Mouse (Mus musculus) spleen, postnatal 36 days (tissue): ENCODE results near the gene Papola.

Source experiments
- DNase-seq, 2 experiments: peaks; one replicate each; pipeline ENCODE4 v3.0.0; 2022; ENCODE audit warnings: low spot score in 2 of 2, mixed read lengths in 1 of 2

Papola gene

DNA sequence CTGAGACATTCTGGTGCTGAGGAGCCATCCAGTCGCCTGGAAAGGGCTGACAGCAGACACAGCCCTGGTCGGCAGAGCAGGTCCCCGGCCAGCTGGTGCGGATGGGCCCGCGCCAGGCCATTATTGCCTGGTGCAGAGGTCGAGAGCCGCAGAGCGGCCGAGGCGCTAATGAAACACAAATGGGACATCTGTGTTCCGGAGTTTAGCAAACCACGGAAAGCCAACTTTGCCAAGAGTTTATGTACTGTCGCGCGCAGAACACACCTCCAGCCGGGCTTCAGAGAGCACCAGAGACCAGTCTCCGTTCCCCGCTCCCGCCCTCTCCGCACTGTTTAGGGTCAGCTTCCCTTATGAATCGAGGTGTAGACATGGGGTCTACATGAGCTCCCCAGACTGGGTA, 78.1 kb downstream of the Papola start:
- no peak for DNase-seq

DNA sequence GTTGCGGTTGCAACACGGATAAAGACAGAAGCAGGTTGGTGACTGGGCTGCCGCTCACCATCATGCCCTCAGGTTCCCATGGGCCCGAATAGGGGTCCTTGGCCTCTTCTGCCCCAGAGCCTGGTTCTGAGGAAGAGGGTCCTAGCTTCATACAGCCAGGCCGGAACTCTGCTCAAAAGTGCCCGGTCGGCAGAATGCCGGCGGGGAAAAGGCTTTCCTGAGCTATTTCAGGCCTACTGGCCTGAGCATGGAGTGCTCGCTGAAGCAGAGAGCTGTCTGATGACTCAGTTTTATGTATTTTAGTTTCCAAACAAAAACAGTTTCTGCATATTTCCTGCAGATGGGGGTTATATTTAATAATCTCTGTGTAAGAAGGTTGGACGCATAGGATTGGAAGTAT, 78.9 kb downstream of the Papola start:
- no peak for DNase-seq

DNA sequence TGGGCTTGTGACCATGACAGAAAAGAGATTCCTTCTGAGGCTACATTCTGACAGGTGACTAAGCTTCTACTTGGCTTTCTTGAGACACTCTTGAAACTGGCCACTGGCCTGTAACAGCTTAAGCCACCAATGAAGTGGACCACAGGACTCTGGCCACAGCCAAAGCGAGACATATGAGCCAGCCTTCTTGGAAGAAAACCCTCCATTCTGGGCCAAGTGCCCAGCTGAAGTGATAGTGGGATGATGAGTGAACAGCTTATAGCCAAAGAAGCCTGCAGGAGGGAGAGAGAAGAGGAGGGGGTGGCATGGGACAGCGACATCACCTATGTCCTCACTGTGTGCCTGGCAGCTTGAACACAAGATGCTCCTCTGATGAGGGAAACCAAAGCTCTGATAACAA, 83.2 kb downstream of the Papola start:
- no peak for DNase-seq

DNA sequence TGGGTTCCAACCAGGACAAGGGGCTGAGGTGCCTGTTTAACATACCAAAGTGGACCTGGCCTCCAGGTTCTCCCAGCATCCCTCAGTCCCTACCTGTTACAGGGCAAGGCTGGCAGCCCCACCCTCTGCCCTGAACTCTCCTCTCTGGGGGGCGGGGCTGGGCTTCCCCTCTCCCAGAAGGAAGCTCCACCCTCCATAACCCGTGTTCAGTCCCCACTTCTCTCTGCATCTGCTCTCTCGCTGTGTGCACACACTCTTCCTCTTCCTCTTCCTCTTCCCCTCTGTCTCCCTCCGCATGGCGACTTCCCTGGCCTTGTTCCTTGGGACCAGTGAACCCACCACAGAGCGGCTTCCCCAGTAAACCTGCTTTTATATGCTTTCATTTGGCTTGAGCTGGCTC, 84.7 kb downstream of the Papola start:
- DNase-seq, result no peak

DNA sequence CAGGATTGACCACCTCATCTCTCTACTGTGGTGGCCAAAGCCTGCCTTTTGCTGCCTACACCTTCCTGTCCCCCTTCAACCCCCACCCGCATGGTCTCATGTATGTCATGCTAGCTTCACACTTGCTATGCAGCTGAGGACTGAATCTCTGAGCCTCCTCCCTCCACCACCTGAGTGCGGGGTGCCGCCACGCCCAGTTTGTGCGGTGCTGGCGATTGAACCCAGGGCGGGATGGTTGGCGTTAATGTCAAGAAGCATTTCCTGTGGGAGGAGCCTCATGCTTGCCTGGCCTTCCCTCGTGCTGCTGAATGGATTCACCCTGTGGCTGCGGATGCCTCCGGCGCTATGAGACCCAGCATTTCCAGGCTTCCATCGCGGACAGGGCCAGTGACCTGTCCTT, 85.2 kb downstream of the Papola start:
- no peak for DNase-seq

DNA sequence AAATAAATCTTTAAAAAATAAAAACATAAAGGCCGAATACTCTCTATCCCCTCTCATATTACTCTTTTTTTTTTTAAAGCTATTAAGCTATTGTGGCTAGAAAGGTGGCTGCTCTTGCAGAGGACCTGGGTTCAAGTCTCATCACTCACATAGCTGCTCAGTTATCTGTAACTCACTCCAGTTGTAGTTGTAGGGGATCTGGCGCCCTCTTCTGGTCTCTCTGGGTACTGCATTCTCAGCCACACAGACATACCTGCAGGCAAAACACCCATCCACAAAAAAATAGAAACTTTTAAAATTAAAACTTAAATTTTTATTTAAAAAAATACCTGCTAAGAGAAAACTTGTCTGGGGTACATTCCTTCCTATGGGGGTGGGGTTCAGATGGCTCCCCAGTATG, 88.8 kb downstream of the Papola start:
- DNase-seq, result no peak

DNA sequence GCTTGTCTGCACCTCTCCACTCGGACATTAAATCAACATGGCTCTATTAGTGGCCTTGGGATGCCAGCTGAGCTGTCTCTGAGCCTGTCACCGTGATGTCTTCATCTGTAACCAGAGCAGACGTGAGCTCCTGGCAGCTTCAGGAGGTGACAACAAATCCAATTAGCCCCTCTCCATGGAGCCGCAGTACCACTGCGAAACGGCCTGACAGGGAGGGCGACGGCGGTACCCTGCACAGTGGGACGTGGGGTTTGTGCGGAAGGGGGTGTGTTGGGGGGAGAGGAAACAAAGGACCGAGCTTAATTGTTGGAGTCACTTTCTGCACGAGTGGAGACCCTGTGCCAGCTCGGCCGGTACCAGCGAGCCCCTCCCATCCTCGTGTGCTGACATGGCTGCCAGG, 90.6 kb downstream of the Papola start:
- DNase-seq, result no peak

DNA sequence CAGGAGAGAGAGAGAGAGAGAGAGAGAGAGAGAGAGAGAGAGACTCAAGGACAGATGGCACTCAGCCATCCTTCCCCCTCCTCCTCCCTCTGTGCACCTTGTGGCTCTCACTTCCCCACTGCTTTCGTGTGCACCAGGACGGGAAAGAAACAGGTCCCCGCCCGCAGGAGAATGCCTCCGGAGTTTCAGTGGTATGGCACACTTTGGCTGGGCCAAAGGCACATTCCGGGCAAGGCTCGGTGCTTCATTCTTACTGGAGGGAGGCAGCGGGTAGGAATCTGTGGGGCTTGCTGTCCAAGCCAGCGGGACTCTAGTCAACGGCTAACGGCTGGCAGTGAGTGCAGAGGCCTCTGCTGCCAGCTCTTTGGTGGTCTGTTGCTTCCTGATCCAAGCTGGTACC, 92.0 kb downstream of the Papola start:
- DNase-seq, result no peak

DNA sequence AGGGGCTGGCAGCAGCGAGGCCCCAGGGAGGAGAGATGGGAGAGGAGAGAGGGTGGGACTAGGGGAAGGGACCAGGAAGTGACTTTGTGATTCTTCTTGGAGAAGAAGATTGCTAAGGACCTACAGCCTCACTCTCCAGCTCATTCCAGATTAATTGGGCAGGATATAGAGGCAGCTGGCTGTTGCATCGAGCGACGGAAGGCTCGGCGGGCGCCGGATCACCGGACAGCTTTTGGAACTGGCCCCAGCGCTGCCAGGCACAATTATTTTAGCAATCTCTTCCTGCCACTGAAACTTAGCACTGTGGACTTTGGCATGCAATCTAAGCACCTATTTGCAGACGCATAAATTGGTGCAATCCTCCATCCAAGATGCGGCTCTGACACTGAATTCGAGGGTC, 92.4 kb downstream of the Papola start:
- DNase-seq, result no peak

DNA sequence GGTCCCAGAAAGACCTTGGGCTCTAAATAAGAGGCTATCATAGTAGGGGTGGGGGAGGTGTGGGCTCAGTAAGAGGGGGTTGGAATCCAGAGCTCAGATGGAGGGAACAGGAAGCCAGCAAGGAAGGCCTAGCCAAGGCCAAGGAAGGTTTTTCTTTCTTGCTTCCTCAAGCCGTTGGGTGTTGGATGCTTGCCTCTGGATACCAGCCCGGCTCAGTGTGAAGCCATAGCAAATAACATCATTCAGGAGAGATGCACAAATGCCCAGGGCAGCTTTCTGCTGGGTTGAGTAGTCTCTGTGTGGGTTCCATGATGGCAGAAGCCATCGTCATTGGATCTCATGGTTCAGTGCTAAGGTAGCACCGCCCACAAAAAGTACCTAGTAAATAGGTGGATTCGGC, 94.3 kb downstream of the Papola start:
- no peak for DNase-seq

DNA sequence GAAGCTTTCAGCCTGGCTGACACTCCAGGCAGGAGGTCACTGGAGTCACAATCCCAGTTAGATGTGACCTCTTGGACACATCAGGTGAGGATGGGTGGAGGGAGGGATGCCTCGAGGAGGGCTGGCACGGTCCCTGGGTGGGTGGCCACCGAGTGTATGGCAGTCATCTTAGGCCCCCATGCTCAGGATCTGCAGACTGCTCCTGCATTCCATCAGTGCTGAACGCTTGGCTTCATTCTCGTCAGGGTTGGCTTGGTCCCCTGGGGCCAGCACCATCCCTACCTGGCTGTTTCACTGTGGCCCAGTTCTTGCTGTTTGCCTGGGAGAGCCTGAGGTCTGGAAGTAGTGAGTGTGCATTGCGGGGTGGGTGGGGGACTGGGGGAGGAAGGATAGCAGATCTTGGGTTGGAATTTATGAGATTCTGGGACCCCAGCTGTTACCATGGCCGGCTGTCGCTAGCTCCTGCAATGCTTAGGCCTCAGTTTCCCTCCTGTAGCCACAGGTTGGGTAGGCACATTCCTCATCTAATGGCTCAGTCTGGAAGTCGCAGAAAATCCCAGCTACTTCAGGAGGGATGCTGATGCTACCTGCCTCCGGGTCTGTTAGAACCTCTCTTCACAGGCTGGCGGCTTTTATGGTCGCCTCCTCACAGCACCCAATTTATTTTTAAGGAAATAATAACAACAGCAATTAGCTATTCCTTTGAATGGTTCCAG, 99.5 kb downstream of the Papola start:
- DNase-seq, result no peak

DNA sequence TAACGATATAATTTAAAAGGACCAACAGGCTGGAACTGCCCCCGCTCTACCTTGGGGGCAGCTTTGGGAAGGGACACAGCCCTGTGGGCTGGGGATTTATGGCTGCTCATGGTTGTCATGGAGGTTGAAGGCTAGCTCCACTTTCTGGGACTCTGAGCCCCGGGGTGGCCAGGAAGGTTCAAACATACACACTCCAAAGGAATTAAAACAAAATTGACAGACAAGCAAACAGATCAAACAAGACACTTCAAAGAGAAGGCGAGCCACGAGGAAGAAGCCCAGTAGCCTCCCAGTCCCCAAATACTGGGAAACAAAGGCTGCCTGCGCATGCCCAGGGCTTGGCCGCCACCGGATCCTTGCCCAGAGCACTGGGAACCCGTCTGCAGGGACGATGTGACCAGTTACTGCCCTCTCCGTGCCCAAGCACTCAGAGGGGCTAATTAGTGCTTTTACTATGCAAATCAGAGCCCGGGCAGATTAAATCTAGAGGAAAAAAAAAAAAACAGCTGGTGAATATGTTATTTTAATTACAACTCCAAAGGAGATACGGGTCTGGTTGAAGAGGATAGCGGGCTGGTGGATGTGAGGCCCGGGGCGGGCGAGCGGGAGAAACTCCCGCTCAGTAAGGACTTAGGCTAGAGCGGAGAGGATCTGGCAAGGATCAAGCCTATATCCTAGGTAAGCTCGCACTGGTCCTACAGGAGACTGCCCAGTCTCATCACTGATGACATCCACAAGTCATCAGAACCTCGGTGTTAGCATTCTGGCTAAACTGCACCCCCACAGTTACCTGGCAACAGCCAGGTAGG, 100.2 kb downstream of the Papola start:
- DNase-seq, result no peak
